ENCODE assay signal across 8 mouse cellular contexts in genomic region chr2:75701822-75702587, GRCm38 (mm10). TPM values are rescaled to one million over a fixed set of nuclear protein-coding genes. Genes with fewer than 3 reads are reported as not detected.
DNase-seq lines count a peak whose midpoint lies in the region; ATAC-seq and TF ChIP-seq lines count a peak whose summit lies in the region.

No protein-coding gene starts in this region.

- TF ChIP-seq POLR2A in ES-Bruce4 (IDR thresholded peaks at IDR 0.05; ENCODE audit: insufficient read depth, low read length) = no peak

- no peak for TF ChIP-seq EP300 in ES-Bruce4 (IDR thresholded peaks at IDR 0.05; ENCODE audit: insufficient read depth, low read depth, low read length)
- TF ChIP-seq EP300 in liver, embryonic 14.5 days (IDR thresholded peaks at IDR 0.05; ENCODE audit: low read depth) = no peak

- intact Hi-C loops in heart, postnatal 25 days (cut with DNase I) = loop anchor here (2.0 kb wide), 1 partner anchor 91 kb away; no protein-coding TSS in a partner anchor

- peak overlapping the region; percentile 98 for H3K9ac ChIP-seq in heart, embryonic 14.5 days (ENCODE audit: low read length)
- peak overlapping the region; percentile 94 for H3K9ac ChIP-seq in ES-Bruce4 (ENCODE audit: low read depth, poor library complexity, severe bottlenecking)
- H3K9ac ChIP-seq in forebrain, postnatal 0 days = no peak overlapping the region
- peak overlapping the region; percentile 100 for H3K9ac ChIP-seq in liver, embryonic 14.5 days (replicated peaks)

- H3K4me3 ChIP-seq in heart, embryonic 14.5 days (ENCODE audit: control insufficient read depth in 1 of 2, insufficient read depth in 1 of 2, low read depth in 1 of 2, low read length in 2 of 2) = peak overlapping the region in 1 of 2 experiments; percentile 93; a peak in 3 of 4 replicates
- no peak overlapping the region for H3K4me3 ChIP-seq in ES-Bruce4 (ENCODE audit: low read depth, low read length)
- H3K4me3 ChIP-seq in forebrain, postnatal 0 days (ENCODE audit: low read depth, low read length) = no peak overlapping the region
- H3K4me3 ChIP-seq in liver, embryonic 14.5 days (ENCODE audit: insufficient read depth in 1 of 2, low read depth in 2 of 2, low read length in 2 of 2) = peak overlapping the region; percentile 65 to 89

- no peak for ATAC-seq in heart, embryonic 14.5 days (ENCODE audit: insufficient number of reproducible peaks, insufficient read depth, low FRiP score, low read depth)
- no peak for ATAC-seq in forebrain, postnatal 0 days
- ATAC-seq in liver, embryonic 14.5 days (ENCODE audit: insufficient read depth) = no peak

- no peaks in the 10 kb centered on the region for H3K36me3 ChIP-seq in heart, embryonic 14.5 days (ENCODE audit: control insufficient read depth, insufficient read depth, low read length)
- H3K36me3 ChIP-seq in ES-Bruce4 (ENCODE audit: control insufficient read depth, insufficient read depth, low read length, poor library complexity, severe bottlenecking) = peaks cover 4% of the 10 kb centered on the region; the same call in 1 of the 2 replicates
- no peaks in the 10 kb centered on the region for H3K36me3 ChIP-seq in forebrain, postnatal 0 days (ENCODE audit: insufficient read depth)
- H3K36me3 ChIP-seq in liver, embryonic 14.5 days (replicated peaks; ENCODE audit: control insufficient read depth, insufficient read depth, low read depth) = peaks cover 13% of the 10 kb centered on the region

- H3K4me2 ChIP-seq in heart, embryonic 14.5 days (ENCODE audit: low read length) = peak overlapping the region; percentile 90
- H3K4me2 ChIP-seq in forebrain, postnatal 0 days (ENCODE audit: low read depth) = 0 out of 2 replicates have a peak overlapping the region, but pooled peaks have one; percentile 79
- H3K4me2 ChIP-seq in liver, embryonic 14.5 days (ENCODE audit: low read depth) = peak overlapping the region; percentile 70

- H3K9me3 ChIP-seq in heart, embryonic 14.5 days (ENCODE audit: control insufficient read depth, low read length) = no peaks in the 10 kb centered on the region
- H3K9me3 ChIP-seq in ES-Bruce4 (replicated peaks; ENCODE audit: control insufficient read depth, insufficient read depth, low read length, poor library complexity, severe bottlenecking) = no peaks in the 10 kb centered on the region
- no peaks in the 10 kb centered on the region for H3K9me3 ChIP-seq in forebrain, postnatal 0 days (ENCODE audit: low read length)
- H3K9me3 ChIP-seq in liver, embryonic 14.5 days (ENCODE audit: control insufficient read depth, low read length) = no peaks in the 10 kb centered on the region

- WGBS in heart, embryonic 14.5 days = 35% methylated on average over 9 of the region's 9 CpGs
- 79% methylated on average over 9 of the region's 9 CpGs for WGBS in forebrain, postnatal 0 days
- 23% methylated on average over 9 of the region's 9 CpGs for WGBS in liver, embryonic 14.5 days (ENCODE audit: insufficient replicate concordance)

- no peak for DNase-seq in heart, postnatal 25 days (ENCODE audit: low spot score)
- no peak for DNase-seq in forebrain, postnatal 0 days
- no peak for DNase-seq in liver, embryonic 14.5 days (ENCODE audit: low read depth in 3 of 3, low spot score in 3 of 3)
- DNase-seq in adrenal gland, postnatal 36 days = no peak
- DNase-seq in ovary, postnatal 14 days (ENCODE audit: low spot score) = no peak
- no peak for DNase-seq in thymus, postnatal 0 days (ENCODE audit: low spot score)

- no peak for TF ChIP-seq CTCF in ES-Bruce4 (IDR thresholded peaks at IDR 0.05; ENCODE audit: low read depth, low read length)
- no peak for TF ChIP-seq CTCF in forebrain, postnatal 0 days (IDR thresholded peaks at IDR 0.05; ENCODE audit: low read depth)
- TF ChIP-seq CTCF in liver, embryonic 14.5 days (IDR thresholded peaks at IDR 0.05; ENCODE audit: low read depth) = no peak

- H3K27me3 ChIP-seq in heart, embryonic 14.5 days (ENCODE audit: control insufficient read depth, insufficient read depth, low read length) = no peaks in the 10 kb centered on the region
- no peaks in the 10 kb centered on the region for H3K27me3 ChIP-seq in ES-Bruce4 (ENCODE audit: control insufficient read depth, insufficient read depth, low read length, poor library complexity, severe bottlenecking)
- 0 out of 2 replicates have a peak, but pooled peaks cover 4% of the 10 kb centered on the region for H3K27me3 ChIP-seq in forebrain, postnatal 0 days (ENCODE audit: insufficient read depth, low read length)
- no peaks in the 10 kb centered on the region for H3K27me3 ChIP-seq in liver, embryonic 14.5 days (ENCODE audit: control insufficient read depth, insufficient read depth, low read length)

- H3K4me1 ChIP-seq in heart, embryonic 14.5 days (ENCODE audit: control insufficient read depth in 2 of 2, insufficient read depth in 2 of 2, low read length in 2 of 2) = peaks cover 17 to 61% of the 10 kb centered on the region in 2 experiments
- H3K4me1 ChIP-seq in ES-Bruce4 (ENCODE audit: control insufficient read depth, insufficient read depth, low read length) = peaks cover 7% of the 10 kb centered on the region
- H3K4me1 ChIP-seq in forebrain, postnatal 0 days (ENCODE audit: insufficient read depth) = peaks cover 5% of the 10 kb centered on the region; the same call in 1 of the 2 replicates
- H3K4me1 ChIP-seq in liver, embryonic 14.5 days (replicated peaks; ENCODE audit: control insufficient read depth in 2 of 2, insufficient read depth in 2 of 2, low read length in 1 of 2) = peaks cover 45 to 55% of the 10 kb centered on the region in 2 experiments

- peak overlapping the region in 1 of 2 experiments; percentile 100; a peak in 2 of 4 replicates for H3K27ac ChIP-seq in heart, embryonic 14.5 days (replicated peaks in 1 of 2; ENCODE audit: control insufficient read depth in 1 of 2, insufficient read depth in 1 of 2, low read depth in 2 of 2, low read length in 2 of 2)
- H3K27ac ChIP-seq in ES-Bruce4 (ENCODE audit: insufficient read depth, low read length) = no peak overlapping the region
- H3K27ac ChIP-seq in forebrain, postnatal 0 days (ENCODE audit: low read depth, low read length) = no peak overlapping the region
- peak overlapping the region; percentile 99 for H3K27ac ChIP-seq in liver, embryonic 14.5 days

RNA-seq across cellular contexts. Expression of gene Nfe2l2, which starts 2.4 kb away (rescaled TPM):
- polyA plus RNA-seq in heart, embryonic 14.5 days (2014; fragmentation: Nextera tagmentation; extraction: Ambion mirVana) = 52.5 and 55.3 TPM in 2 replicates
- 10 to 100 TPM; 56.8 to 72.0 TPM for total RNA-seq in heart, postnatal 25 days (2021)
- 103 and 105 TPM in 2 replicates for polyA plus RNA-seq in ES-Bruce4 (2011; ENCODE audit: insufficient read depth, insufficient read length, low read depth, missing spikeins)
- 7.6 and 7.7 TPM in 2 replicates for total RNA-seq in forebrain, postnatal 0 days (2014; rRNA removed)
- 12.6 and 14.1 TPM in 2 replicates for polyA plus RNA-seq in forebrain, postnatal 0 days (2015; fragmentation: Nextera tagmentation; extraction: Ambion mirVana)
- 24.7 and 30.4 TPM in 2 replicates for polyA plus RNA-seq in liver, embryonic 14.5 days (2012; rRNA removed)
- polyA plus RNA-seq in liver, embryonic 14.5 days (2014; fragmentation: Nextera tagmentation; extraction: Ambion mirVana) = 40.0 and 42.2 TPM in 2 replicates
- 100 to 1,000 TPM; 120 to 130 TPM for total RNA-seq in adrenal gland, postnatal 36 days (2021)
- 56.6 and 57.3 TPM in 2 replicates for polyA plus RNA-seq in thymus, postnatal 0 days (2015; fragmentation: Nextera tagmentation; extraction: Ambion mirVana)

RNA-seq across cellular contexts. Expression of gene Hnrnpa3, which starts 42.9 kb away (rescaled TPM):
- polyA plus RNA-seq in heart, embryonic 14.5 days (2014; fragmentation: Nextera tagmentation; extraction: Ambion mirVana) = 121 and 134 TPM in 2 replicates
- 100 to 1,000 TPM; 159 to 193 TPM for total RNA-seq in heart, postnatal 25 days (2021)
- polyA plus RNA-seq in ES-Bruce4 (2011; ENCODE audit: insufficient read depth, insufficient read length, low read depth, missing spikeins) = 775 and 839 TPM in 2 replicates
- 85.7 and 107 TPM in 2 replicates for total RNA-seq in forebrain, postnatal 0 days (2014; rRNA removed)
- 101 and 132 TPM in 2 replicates for polyA plus RNA-seq in forebrain, postnatal 0 days (2015; fragmentation: Nextera tagmentation; extraction: Ambion mirVana)
- 189 and 409 TPM in 2 replicates for polyA plus RNA-seq in liver, embryonic 14.5 days (2012; rRNA removed)
- polyA plus RNA-seq in liver, embryonic 14.5 days (2014; fragmentation: Nextera tagmentation; extraction: Ambion mirVana) = 85.0 and 93.4 TPM in 2 replicates
- total RNA-seq in adrenal gland, postnatal 36 days (2021) = 100 to 1,000 TPM; 389 to 435 TPM
- 292 and 303 TPM in 2 replicates for polyA plus RNA-seq in thymus, postnatal 0 days (2015; fragmentation: Nextera tagmentation; extraction: Ambion mirVana)

Comparison
In these comparisons a context has a peak if more than half of its experiments do, and no peak if none do; other contexts are left out.
1. H3K4me3 ChIP-seq: peak in liver, embryonic 14.5 days (2 of 2); none in ES-Bruce4 (single experiment) and forebrain, postnatal 0 days (single experiment).
2. Peak in every context shown above with its lines, with median percentiles within 50 percentile points of each other: H3K4me2 ChIP-seq.